Mouse (Mus musculus) embryonic facial prominence, embryonic 13.5 days (tissue): ENCODE measurements at regions not wholly inside any gene's neighbourhood (a gene's known extent, or its start where the extent isn't known, plus 50 kb on each side); places are given as distances from the start of the nearest gene placed in this dataset.

Experiments used
- ATAC-seq: fragments of 200-750 bp; cut with Nextera tagmentation; 2 replicates; pipeline ENCODE4 v1.8.0; 2017; ENCODE audit warnings: low read depth; ENCODE audit not compliant: insufficient number of reproducible peaks, insufficient read depth, low FRiP score, low TSS enrichment
- H3K27ac ChIP-seq: fragments of 300-500 bp; sonication (generic); 2 replicates; pipeline ENCODE4 v1.5.1; 2015; ENCODE audit warnings: moderate library complexity, mild to moderate bottlenecking, inconsistent platforms
- H3K27me3 ChIP-seq: fragments of 300-500 bp; sonication (generic); 2 replicates; pipeline ENCODE4 v1.6.1; 2015; ENCODE audit warnings: mild to moderate bottlenecking, inconsistent platforms
- H3K36me3 ChIP-seq: fragments of 300-500 bp; sonication (generic); 2 replicates; pipeline ENCODE4 v1.6.1; 2015; ENCODE audit warnings: mild to moderate bottlenecking, inconsistent platforms
- H3K4me1 ChIP-seq: fragments of 300-500 bp; sonication (generic); 2 replicates; pipeline ENCODE4 v1.6.1; 2015; ENCODE audit warnings: inconsistent platforms
- H3K4me2 ChIP-seq: fragments of 300-500 bp; sonication (generic); 2 replicates; pipeline ENCODE4 v1.6.1; 2015; ENCODE audit warnings: moderate library complexity, mild to moderate bottlenecking, inconsistent platforms
- H3K4me3 ChIP-seq: fragments of 300-500 bp; sonication (generic); 2 replicates; pipeline ENCODE4 v1.5.1; 2015; ENCODE audit warnings: mild to moderate bottlenecking, inconsistent platforms
- H3K9ac ChIP-seq: fragments of 300-500 bp; sonication (generic); 2 replicates; pipeline ENCODE4 v1.6.1; 2015; ENCODE audit warnings: mild to moderate bottlenecking, inconsistent platforms
- H3K9me3 ChIP-seq: fragments of 300-500 bp; sonication (generic); 2 replicates; pipeline ENCODE4 v1.6.1; 2016; ENCODE audit warnings: inconsistent platforms
- WGBS: fragments of 180-500 bp; shearing (Covaris S2); methylation state at CpG from one replicate; pipeline ENCODE4 v1.1.7; 2015; ENCODE audit warnings: mixed read lengths; 5-methylcytosine and 5-hydroxymethylcytosine counted together

- H3K27me3 ChIP-seq = no peaks in the 10 kb centered on the region
- no peaks in the 10 kb centered on the region for H3K36me3 ChIP-seq
- H3K4me3 ChIP-seq = no peak overlapping the region
- H3K9me3 ChIP-seq = no peaks in the 10 kb centered on the region
- no peak overlapping the region for H3K27ac ChIP-seq
- no peak for ATAC-seq
- H3K9ac ChIP-seq = no peak overlapping the region
- no peaks in the 10 kb centered on the region for H3K4me1 ChIP-seq
- 86% methylated on average over 2 of the region's 2 CpGs for WGBS
- H3K4me2 ChIP-seq = no peak overlapping the region
Observed at GRCm38 (mm10) chr5:91892338-91892737, 70.5 kb downstream of the Rchy1 start.

- H3K4me1 ChIP-seq = no peaks in the 10 kb centered on the region
- no peak overlapping the region for H3K4me2 ChIP-seq
- H3K27ac ChIP-seq = no peak overlapping the region
- H3K9ac ChIP-seq = no peak overlapping the region
- WGBS = 62% methylated on average over 1 of the region's 1 CpGs
- H3K9me3 ChIP-seq = no peaks in the 10 kb centered on the region
- no peaks in the 10 kb centered on the region for H3K27me3 ChIP-seq
- H3K36me3 ChIP-seq = no peaks in the 10 kb centered on the region
- H3K4me3 ChIP-seq = no peak overlapping the region
- ATAC-seq = no peak
Observed at GRCm38 (mm10) chr5:91881771-91882170, 81.1 kb downstream of the Rchy1 start.

- Histone ChIP-seq H3K4me3 (no peak overlapping the region), H3K27me3 (no peaks in the 10 kb centered on the region), H3K4me1 (no peaks in the 10 kb centered on the region; the same call in 1 of the 2 replicates), H3K9ac (no peak overlapping the region), H3K27ac (no peak overlapping the region), H3K36me3 (no peaks in the 10 kb centered on the region), H3K9me3 (no peaks in the 10 kb centered on the region), H3K4me2 (no peak overlapping the region)
- ATAC-seq = no peak
- WGBS = 88% methylated on average over 3 of the region's 3 CpGs
Observed at GRCm38 (mm10) chr5:91880231-91880630, 82.6 kb downstream of the Rchy1 start.

- H3K4me1 ChIP-seq = peaks cover 2% of the 10 kb centered on the region; the same call in 1 of the 2 replicates
- H3K9ac ChIP-seq = no peak overlapping the region
- H3K4me3 ChIP-seq = no peak overlapping the region
- H3K27me3 ChIP-seq = no peaks in the 10 kb centered on the region
- H3K9me3 ChIP-seq = no peaks in the 10 kb centered on the region
- H3K4me2 ChIP-seq = no peak overlapping the region
- H3K27ac ChIP-seq = no peak overlapping the region
- WGBS = 87% methylated on average over 11 of the region's 11 CpGs
- no peak for ATAC-seq
- no peaks in the 10 kb centered on the region for H3K36me3 ChIP-seq
Observed at GRCm38 (mm10) chr5:91878627-91879026, 84.2 kb downstream of the Rchy1 start.

GRCm38 (mm10) chr5:91876682-91877031 lies 86.2 kb downstream of the Rchy1 start:
- 68% methylated on average over 2 of the region's 2 CpGs for WGBS
- ATAC-seq = no peak

GRCm38 (mm10) chr5:91875875-91876681 lies 86.8 kb downstream of the Rchy1 start:
- Histone ChIP-seq H3K4me2 (no peak overlapping the region), H3K9ac (no peak overlapping the region), H3K9me3 (no peaks in the 10 kb centered on the region), H3K36me3 (no peaks in the 10 kb centered on the region), H3K27ac (no peak overlapping the region), H3K27me3 (no peaks in the 10 kb centered on the region), H3K4me3 (no peak overlapping the region), H3K4me1 (peaks cover 2% of the 10 kb centered on the region; the same call in 1 of the 2 replicates)
- no peak for ATAC-seq
- 61% methylated on average over 10 of the region's 10 CpGs for WGBS

More at GRCm38 (mm10) chr5:91876682-91877031, 86.2 kb downstream of the Rchy1 start:
- Histone ChIP-seq H3K4me3 (no peak overlapping the region), H3K9ac (no peak overlapping the region), H3K27me3 (no peaks in the 10 kb centered on the region), H3K27ac (no peak overlapping the region), H3K4me1 (peaks cover 2% of the 10 kb centered on the region; the same call in 1 of the 2 replicates), H3K36me3 (no peaks in the 10 kb centered on the region), H3K9me3 (no peaks in the 10 kb centered on the region), H3K4me2 (no peak overlapping the region)

GRCm38 (mm10) chr5:91872816-91873215 lies 90.1 kb downstream of the Rchy1 start:
- Histone ChIP-seq H3K4me2 (no peak overlapping the region), H3K36me3 (no peaks in the 10 kb centered on the region), H3K4me3 (no peak overlapping the region), H3K27ac (no peak overlapping the region), H3K27me3 (no peaks in the 10 kb centered on the region), H3K9ac (no peak overlapping the region), H3K9me3 (no peaks in the 10 kb centered on the region), H3K4me1 (peaks cover 2% of the 10 kb centered on the region; the same call in 1 of the 2 replicates)
- 46% methylated on average over 1 of the region's 1 CpGs for WGBS
- ATAC-seq = no peak

- H3K4me1 ChIP-seq = peaks cover 2% of the 10 kb centered on the region; the same call in 1 of the 2 replicates
- no peaks in the 10 kb centered on the region for H3K36me3 ChIP-seq
- H3K4me2 ChIP-seq = no peak overlapping the region
- WGBS = 92% methylated on average over 6 of the region's 6 CpGs
- H3K4me3 ChIP-seq = no peak overlapping the region
- H3K9ac ChIP-seq = no peak overlapping the region
- H3K27ac ChIP-seq = no peak overlapping the region
- no peaks in the 10 kb centered on the region for H3K27me3 ChIP-seq
- no peak for ATAC-seq
- no peaks in the 10 kb centered on the region for H3K9me3 ChIP-seq
Observed at GRCm38 (mm10) chr5:91869791-91870190, 93.1 kb downstream of the Rchy1 start.

GRCm38 (mm10) chr5:91866184-91866583 lies 96.7 kb downstream of the Rchy1 start:
- H3K36me3 ChIP-seq = no peaks in the 10 kb centered on the region
- H3K4me3 ChIP-seq = no peak overlapping the region
- no peaks in the 10 kb centered on the region for H3K27me3 ChIP-seq
- no peak overlapping the region for H3K27ac ChIP-seq
- H3K9me3 ChIP-seq = no peaks in the 10 kb centered on the region
- ATAC-seq = no peak
- no peaks in the 10 kb centered on the region for H3K4me1 ChIP-seq
- H3K9ac ChIP-seq = no peak overlapping the region
- WGBS = 86% methylated on average over 3 of the region's 3 CpGs
- H3K4me2 ChIP-seq = no peak overlapping the region

- Histone ChIP-seq H3K9me3 (no peaks in the 10 kb centered on the region), H3K27ac (no peak overlapping the region), H3K9ac (no peak overlapping the region), H3K4me2 (no peak overlapping the region), H3K36me3 (no peaks in the 10 kb centered on the region), H3K27me3 (no peaks in the 10 kb centered on the region), H3K4me1 (no peaks in the 10 kb centered on the region), H3K4me3 (no peak overlapping the region)
- WGBS = 80% methylated on average over 3 of the region's 3 CpGs
- ATAC-seq = no peak
Observed at GRCm38 (mm10) chr5:91865365-91865764, 97.5 kb downstream of the Rchy1 start.

GRCm38 (mm10) chr5:91862843-91863242 lies 100.0 kb downstream of the Rchy1 start:
- H3K27me3 ChIP-seq = no peaks in the 10 kb centered on the region
- ATAC-seq = no peak
- H3K9ac ChIP-seq = no peak overlapping the region
- H3K4me3 ChIP-seq = no peak overlapping the region
- no peak overlapping the region for H3K4me2 ChIP-seq
- no peaks in the 10 kb centered on the region for H3K36me3 ChIP-seq
- H3K9me3 ChIP-seq = no peaks in the 10 kb centered on the region
- WGBS = 95% methylated on average over 3 of the region's 3 CpGs
- no peaks in the 10 kb centered on the region for H3K4me1 ChIP-seq
- H3K27ac ChIP-seq = no peak overlapping the region; the same call in 1 of the 2 replicates

- Histone ChIP-seq H3K27me3 (no peaks in the 10 kb centered on the region), H3K9me3 (no peaks in the 10 kb centered on the region), H3K27ac (no peak overlapping the region), H3K4me3 (no peak overlapping the region), H3K4me1 (no peaks in the 10 kb centered on the region), H3K9ac (no peak overlapping the region), H3K36me3 (no peaks in the 10 kb centered on the region), H3K4me2 (no peak overlapping the region)
- WGBS = 88% methylated on average over 3 of the region's 3 CpGs
- ATAC-seq = no peak
Observed at GRCm38 (mm10) chr5:91862243-91862642, 100.6 kb downstream of the Rchy1 start.
